Mouse (Mus musculus) stomach, embryonic 15.5 days (tissue): ENCODE results near the gene Fate1. TPM values are rescaled to one million over a fixed set of nuclear protein-coding genes. Genes with fewer than 3 reads are reported as not detected.

Experiments used
- ATAC-seq: fragments of 200-750 bp; cut with Nextera tagmentation; 2 replicates; pipeline ENCODE4 v1.8.0; 2017; ENCODE audit warnings: low read depth, moderate number of reproducible peaks, moderate TSS enrichment; ENCODE audit not compliant: insufficient read depth, low FRiP score
- H3K27ac ChIP-seq: fragments of 300-500 bp; sonication (generic); 2 replicates; pipeline ENCODE4 v1.5.1; 2015; ENCODE audit warnings: mild to moderate bottlenecking, inconsistent platforms
- H3K27me3 ChIP-seq: fragments of 300-500 bp; sonication (generic); replicated peaks from 2 replicates; pipeline ENCODE4 v1.6.1; 2015; ENCODE audit warnings: inconsistent platforms
- H3K36me3 ChIP-seq: fragments of 300-500 bp; sonication (generic); 2 replicates; pipeline ENCODE4 v1.6.1; 2015; ENCODE audit warnings: inconsistent platforms
- H3K4me1 ChIP-seq: fragments of 300-500 bp; sonication (generic); 2 replicates; pipeline ENCODE4 v1.6.1; 2015; ENCODE audit warnings: inconsistent platforms
- H3K4me2 ChIP-seq: fragments of 300-500 bp; sonication (generic); 2 replicates; pipeline ENCODE4 v1.6.1; 2015; ENCODE audit warnings: mild to moderate bottlenecking, inconsistent platforms
- H3K4me3 ChIP-seq: fragments of 300-500 bp; sonication (generic); replicated peaks from 2 replicates; pipeline ENCODE4 v1.5.1; 2015; ENCODE audit warnings: inconsistent platforms
- H3K9ac ChIP-seq: fragments of 300-500 bp; sonication (generic); 2 replicates; pipeline ENCODE4 v1.6.1; 2015; ENCODE audit warnings: inconsistent platforms
- H3K9me3 ChIP-seq: fragments of 300-500 bp; sonication (generic); 2 replicates; pipeline ENCODE4 v1.6.1; 2016; ENCODE audit warnings: inconsistent platforms
- WGBS: fragments of 180-500 bp; shearing (Covaris S2); methylation state at CpG from one replicate; pipeline ENCODE4 v1.1.7; 2015; 5-methylcytosine and 5-hydroxymethylcytosine counted together
- polyA plus RNA-seq: library from polyadenylated mRNA; unstranded; fragments of >200 nt; fragmentation: Nextera tagmentation; extraction: Ambion mirVana; gene quantifications from 2 replicates; pipeline ENCODE4 v1.2.1, GENCODE M21; 2015

Gene Fate1
- polyA plus RNA-seq, 1 experiment from 2014 or later, result 0.17 TPM

- WGBS, result 80% methylated on average over 1 of the region's 1 CpGs
- Histone ChIP-seq H3K9ac (no peak overlapping the region), H3K27me3 (no peaks in the 10 kb centered on the region), H3K36me3 (no peaks in the 10 kb centered on the region), H3K9me3 (no peaks in the 10 kb centered on the region), H3K4me3 (no peak overlapping the region), H3K27ac (no peak overlapping the region), H3K4me2 (no peak overlapping the region), H3K4me1 (no peaks in the 10 kb centered on the region)
- no peak for ATAC-seq
Measured at GRCm38 (mm10) chrX:71983775-71984174, 11.0 kb downstream of the Fate1 start.

- WGBS, result 77% methylated on average over 3 of the region's 3 CpGs
Measured at GRCm38 (mm10) chrX:71991549-71991948, 18.8 kb downstream of the Fate1 start, which contains the start of gene Cnga2. Gene Cnga2 (plus strand): TSS chrX:71991849.

GRCm38 (mm10) chrX:71995972-71996371, 23.2 kb downstream of the Fate1 start:
- Histone ChIP-seq H3K27ac (no peak overlapping the region), H3K4me3 (no peak overlapping the region), H3K4me2 (no peak overlapping the region), H3K27me3 (no peaks in the 10 kb centered on the region), H3K9me3 (no peaks in the 10 kb centered on the region), H3K9ac (no peak overlapping the region), H3K36me3 (no peaks in the 10 kb centered on the region), H3K4me1 (no peaks in the 10 kb centered on the region)
- ATAC-seq, result no peak
- WGBS, result 54% methylated on average over 1 of the region's 1 CpGs

More at GRCm38 (mm10) chrX:71991549-71991948, 18.8 kb downstream of the Fate1 start, which contains the start of gene Cnga2:
- Histone ChIP-seq H3K36me3 (no peaks in the 10 kb centered on the region), H3K4me3 (no peak within 1 kb of the TSS), H3K4me2 (no peak within 1 kb of the TSS), H3K27me3 (no peaks in the 10 kb centered on the region), H3K4me1 (no peaks in the 10 kb centered on the region), H3K9me3 (no peaks in the 10 kb centered on the region), H3K9ac (no peak within 1 kb of the TSS), H3K27ac (no peak within 1 kb of the TSS)
- no peak for ATAC-seq

GRCm38 (mm10) chrX:72009930-72010329, 37.1 kb downstream of the Fate1 start:
- H3K36me3 ChIP-seq, result no peaks in the 10 kb centered on the region
- H3K9ac ChIP-seq, result no peak overlapping the region
- H3K4me1 ChIP-seq, result no peaks in the 10 kb centered on the region
- no peaks in the 10 kb centered on the region for H3K27me3 ChIP-seq
- no peaks in the 10 kb centered on the region for H3K9me3 ChIP-seq
- H3K27ac ChIP-seq, result no peak overlapping the region
- ATAC-seq, result no peak
- no peak overlapping the region for H3K4me3 ChIP-seq
- no peak overlapping the region for H3K4me2 ChIP-seq

GRCm38 (mm10) chrX:72012236-72012635, 39.5 kb downstream of the Fate1 start:
- no peak overlapping the region for H3K27ac ChIP-seq
- WGBS, result 59% methylated on average over 9 of the region's 9 CpGs
- no peak for ATAC-seq

GRCm38 (mm10) chrX:72012804-72013203, 40.0 kb downstream of the Fate1 start:
- Histone ChIP-seq H3K27me3 (no peaks in the 10 kb centered on the region), H3K9me3 (no peaks in the 10 kb centered on the region), H3K4me3 (no peak overlapping the region), H3K4me1 (no peaks in the 10 kb centered on the region), H3K9ac (no peak overlapping the region), H3K4me2 (no peak overlapping the region), H3K36me3 (no peaks in the 10 kb centered on the region), H3K27ac (no peak overlapping the region)
- WGBS, result 27% methylated on average over 3 of the region's 3 CpGs
- no peak for ATAC-seq

More at GRCm38 (mm10) chrX:72012236-72012635, 39.5 kb downstream of the Fate1 start:
- Histone ChIP-seq H3K4me2 (no peak overlapping the region), H3K4me1 (no peaks in the 10 kb centered on the region), H3K4me3 (no peak overlapping the region), H3K36me3 (no peaks in the 10 kb centered on the region), H3K27me3 (no peaks in the 10 kb centered on the region), H3K9me3 (no peaks in the 10 kb centered on the region), H3K9ac (no peak overlapping the region)

GRCm38 (mm10) chrX:72022241-72022640, 49.5 kb downstream of the Fate1 start:
- 78% methylated on average over 1 of the region's 1 CpGs for WGBS

GRCm38 (mm10) chrX:72022750-72023398, 50.1 kb downstream of the Fate1 start:
- no peaks in the 10 kb centered on the region for H3K9me3 ChIP-seq
- no peak overlapping the region for H3K4me3 ChIP-seq
- H3K9ac ChIP-seq, result no peak overlapping the region
- no peak overlapping the region for H3K27ac ChIP-seq
- 42% methylated on average over 10 of the region's 10 CpGs for WGBS
- no peak for ATAC-seq
- H3K27me3 ChIP-seq, result no peaks in the 10 kb centered on the region
- H3K4me2 ChIP-seq, result no peak overlapping the region
- no peaks in the 10 kb centered on the region for H3K36me3 ChIP-seq
- H3K4me1 ChIP-seq, result no peaks in the 10 kb centered on the region

More at GRCm38 (mm10) chrX:72022241-72022640, 49.5 kb downstream of the Fate1 start:
- Histone ChIP-seq H3K4me1 (no peaks in the 10 kb centered on the region), H3K9me3 (no peaks in the 10 kb centered on the region), H3K9ac (no peak overlapping the region), H3K27me3 (no peaks in the 10 kb centered on the region), H3K4me3 (no peak overlapping the region), H3K36me3 (no peaks in the 10 kb centered on the region), H3K27ac (no peak overlapping the region), H3K4me2 (no peak overlapping the region)
- ATAC-seq, result no peak

- no peaks in the 10 kb centered on the region for H3K27me3 ChIP-seq
- WGBS, result 75% methylated on average over 3 of the region's 3 CpGs
- no peaks in the 10 kb centered on the region for H3K36me3 ChIP-seq
- H3K4me3 ChIP-seq, result no peak overlapping the region
- H3K4me2 ChIP-seq, result no peak overlapping the region
- no peak for ATAC-seq
- H3K9me3 ChIP-seq, result no peaks in the 10 kb centered on the region
- H3K9ac ChIP-seq, result no peak overlapping the region
- no peaks in the 10 kb centered on the region for H3K4me1 ChIP-seq
- no peak overlapping the region for H3K27ac ChIP-seq
Measured at GRCm38 (mm10) chrX:72023542-72023941, 50.8 kb downstream of the Fate1 start.

Other genes starting within 250 kb of the Fate1 start
- 43.4 and 45.3 TPM in 2 replicates for gene Vma21, start 157.1 kb upstream of the Fate1 start, polyA plus RNA-seq
- gene Gm1141, start 52.0 kb upstream of the Fate1 start, polyA plus RNA-seq, result 0.08 and 0.10 TPM in 2 replicates
- gene Prrg3, start 10.4 kb upstream of the Fate1 start, polyA plus RNA-seq, result 9.8 TPM in 2 replicates
- gene Cnga2, start 18.9 kb downstream of the Fate1 start, polyA plus RNA-seq, result 0.05 and 0.06 TPM in 2 replicates
- gene Magea4, start 249.0 kb downstream of the Fate1 start, polyA plus RNA-seq, result not detected in 2 replicates